Mouse (Mus musculus): ENCODE measurements around the gene Ctps2.

Gene Ctps2

DNA sequence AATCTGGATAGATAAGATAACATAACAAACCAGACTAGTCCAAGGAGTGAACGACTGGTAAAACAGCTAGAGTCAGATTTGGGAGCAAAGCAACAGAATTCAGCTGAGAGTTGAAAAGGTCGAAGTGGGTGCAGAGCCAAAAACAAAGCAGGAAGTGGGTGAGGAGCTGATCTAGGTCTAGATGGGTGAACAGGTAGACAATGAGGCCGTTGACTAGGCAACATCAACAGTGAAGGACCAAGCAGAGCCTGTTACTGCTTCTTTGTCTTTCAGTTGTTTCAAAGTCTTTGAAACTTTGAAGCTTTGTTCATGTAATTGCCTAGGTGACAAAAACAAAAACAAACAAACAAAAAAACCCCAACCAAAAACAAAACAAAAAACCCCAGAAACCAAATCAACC, 75.2 kb downstream of the Ctps2 start:
- no peak for DNase-seq (ENCODE audit: low spot score in 2 of 2)

DNA sequence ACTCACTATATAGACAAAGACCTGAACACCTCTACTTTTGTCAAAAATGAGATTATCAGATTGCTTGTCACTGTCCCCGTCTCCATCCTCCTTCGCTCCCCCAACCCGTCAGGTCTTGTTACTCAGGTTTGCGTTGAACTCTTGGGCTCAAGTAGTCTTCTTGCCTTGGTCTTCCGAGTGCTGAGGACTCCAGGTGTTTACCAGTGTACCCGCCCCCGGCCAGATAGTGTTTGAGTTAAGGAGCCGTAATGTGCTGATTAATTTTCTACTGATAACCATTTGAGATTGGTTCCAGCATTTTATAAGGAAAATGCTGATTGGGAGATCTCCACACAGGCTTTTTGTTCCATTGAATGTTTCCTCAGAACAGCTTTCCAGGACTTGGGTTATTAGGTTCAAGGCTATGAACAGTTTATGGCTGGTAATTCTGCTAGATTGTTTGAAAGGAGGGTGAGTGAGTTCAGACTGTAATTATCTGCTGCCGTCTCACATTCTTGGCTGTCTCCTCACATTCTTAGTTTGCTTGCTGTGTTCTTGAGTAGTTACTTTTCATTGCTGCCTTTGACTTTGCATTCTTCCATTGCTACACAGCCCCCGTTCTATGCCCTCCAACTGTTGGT, 85.9 kb downstream of the Ctps2 start:
- no peak for DNase-seq (ENCODE audit: low spot score in 2 of 2)

DNA sequence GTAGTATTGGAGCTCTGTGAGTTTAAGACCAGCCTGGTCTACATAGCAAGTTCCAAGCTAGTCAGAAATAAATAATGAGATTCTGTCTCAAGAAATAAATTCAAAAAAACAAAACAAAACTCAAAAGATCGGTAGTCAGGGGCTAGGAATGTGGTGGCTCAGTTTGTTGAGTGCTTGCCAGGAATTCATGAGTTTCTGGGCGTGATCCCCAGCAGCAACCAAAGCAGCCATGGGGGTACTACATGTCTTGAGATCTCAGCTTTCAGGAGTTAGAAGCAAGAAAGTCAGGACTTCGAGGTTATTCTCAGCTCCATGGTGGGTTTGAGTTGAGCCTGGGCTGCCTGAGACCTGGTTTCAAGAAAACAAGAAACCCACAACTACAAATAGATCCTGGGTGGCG, 90.4 kb downstream of the Ctps2 start:
- DNase-seq (ENCODE audit: low spot score in 2 of 2): no peak

DNA sequence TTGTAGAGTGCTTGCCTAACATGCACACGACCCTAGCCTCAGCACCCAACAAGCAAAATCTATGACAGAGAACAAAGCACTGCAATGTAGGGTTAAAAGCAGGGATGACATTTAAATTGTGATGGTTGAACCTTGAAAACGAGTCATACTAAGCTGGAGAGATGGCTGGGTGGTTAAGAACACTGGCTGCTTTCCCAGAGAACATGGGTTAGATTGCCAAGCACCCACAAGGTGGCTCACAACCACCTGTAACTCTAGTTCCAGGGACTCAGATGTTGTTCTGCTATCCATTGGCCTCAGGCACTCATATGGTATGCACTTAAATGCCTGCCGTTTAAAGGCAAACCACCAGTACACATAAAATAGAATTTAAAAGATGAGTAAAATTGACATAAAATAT, 91.1 kb downstream of the Ctps2 start:
- DNase-seq (ENCODE audit: low spot score in 2 of 2): no peak

DNA sequence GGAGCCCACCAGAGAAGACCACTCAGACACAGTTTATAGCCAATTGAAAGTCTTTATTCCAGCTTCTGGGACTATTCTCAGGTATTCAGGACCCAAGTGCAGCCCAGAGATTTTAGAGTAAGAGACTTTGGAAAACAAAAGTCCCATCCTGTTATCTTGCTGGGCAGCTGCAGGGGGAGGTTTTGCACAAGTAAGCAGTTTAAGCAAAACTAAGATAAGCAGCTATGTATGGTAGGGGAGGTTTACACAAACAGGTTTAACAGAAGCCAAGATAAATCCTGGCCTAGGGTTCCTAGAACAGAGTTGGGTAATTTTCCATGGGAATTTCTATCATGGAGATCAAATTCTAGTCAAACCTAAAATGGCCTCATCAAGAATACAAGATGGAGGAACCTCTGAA, 126.8 kb downstream of the Ctps2 start:
- DNase-seq (ENCODE audit: low spot score in 2 of 2): no peak

DNA sequence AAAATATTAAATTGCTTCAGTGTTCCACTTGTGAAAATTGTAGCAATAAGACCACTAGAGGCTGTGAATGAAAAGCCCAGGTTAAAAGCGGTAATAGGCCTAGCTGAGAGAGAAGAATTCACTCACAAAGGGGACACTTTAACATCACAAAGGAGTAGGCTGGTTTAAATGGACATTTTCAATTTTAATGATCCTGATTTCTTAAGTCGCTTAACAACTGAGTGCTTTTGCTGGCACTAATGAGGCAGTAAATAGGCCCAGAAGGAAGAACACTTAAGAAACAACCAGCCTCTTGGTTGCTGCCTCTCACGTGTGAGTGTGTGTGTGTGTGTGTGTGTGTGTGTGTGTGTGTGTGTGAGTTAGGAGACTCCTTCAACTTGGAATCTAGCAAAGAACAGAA, 137.7 kb downstream of the Ctps2 start:
- DNase-seq (ENCODE audit: low spot score in 2 of 2): no peak

DNA sequence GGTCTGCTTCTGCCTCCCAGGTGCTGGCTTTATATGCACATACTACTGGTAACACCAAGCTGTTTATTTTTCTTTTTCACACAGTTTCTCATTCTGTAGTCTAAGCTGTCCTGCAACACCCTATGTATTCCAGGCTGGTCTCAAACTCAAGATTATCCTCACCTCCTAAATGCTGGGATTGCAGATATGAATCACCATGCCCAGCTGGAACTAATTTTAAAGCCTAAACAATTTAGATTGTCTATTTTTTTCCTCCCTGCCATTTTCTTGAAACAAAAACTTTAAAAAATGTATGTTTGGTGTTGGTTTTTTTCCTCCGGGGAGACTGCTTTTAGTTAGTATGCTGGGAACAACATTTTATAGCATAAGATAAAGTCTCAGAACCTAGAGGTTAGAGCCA, 141.7 kb downstream of the Ctps2 start:
- DNase-seq (ENCODE audit: low spot score in 2 of 2): no peak

DNA sequence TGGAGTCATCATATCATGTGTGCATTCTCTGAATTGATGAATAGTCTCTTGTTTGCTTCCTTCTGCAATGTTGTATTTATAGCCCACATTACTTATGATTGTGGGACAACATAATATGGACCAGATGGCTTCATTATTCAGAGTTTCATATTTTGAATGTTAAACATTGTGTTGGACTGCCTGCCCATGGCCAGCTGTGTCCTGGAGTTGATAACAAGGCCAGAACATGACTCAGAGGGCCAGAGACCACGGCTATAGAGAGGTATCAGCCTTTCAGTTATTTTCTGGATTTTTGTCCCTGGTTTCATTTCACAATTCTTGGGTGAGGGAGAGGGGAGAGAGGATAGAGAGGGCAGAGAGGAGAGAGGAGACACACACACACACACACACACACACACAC, 162.9 kb downstream of the Ctps2 start:
- no peak for DNase-seq (ENCODE audit: low spot score in 2 of 2)
